Mouse (Mus musculus) stomach, embryonic 14.5 days (tissue): Measurements from ENCODE around the gene Gm48552. TPM values are rescaled to one million over a fixed set of nuclear protein-coding genes. Genes with fewer than 3 reads are reported as not detected.

Experiments
- ATAC-seq: fragments of 200-750 bp; cut with Nextera tagmentation; 2 replicates; pipeline ENCODE4 v1.8.0; 2017; ENCODE audit warnings: low read depth, moderate TSS enrichment; ENCODE audit not compliant: insufficient number of reproducible peaks, insufficient read depth, low FRiP score
- H3K27ac ChIP-seq: fragments of 300-500 bp; sonication (generic); 2 replicates; pipeline ENCODE4 v1.5.1; 2014; ENCODE audit warnings: mild to moderate bottlenecking, low read length, moderate library complexity, mixed read lengths
- H3K27me3 ChIP-seq: fragments of 300-500 bp; sonication (generic); 2 replicates; pipeline ENCODE4 v1.6.1; 2014; ENCODE audit warnings: low read length, control low read depth, mixed read lengths; ENCODE audit not compliant: control insufficient read depth, insufficient read depth
- H3K36me3 ChIP-seq: fragments of 300-500 bp; sonication (generic); 2 replicates; pipeline ENCODE4 v1.6.1; 2014; ENCODE audit warnings: mild to moderate bottlenecking, control low read depth, low read length, moderate library complexity, mixed read lengths; ENCODE audit not compliant: control insufficient read depth, insufficient read depth
- H3K4me1 ChIP-seq: fragments of 300-500 bp; sonication (generic); 2 replicates; pipeline ENCODE4 v1.6.1; 2014; ENCODE audit warnings: low read length, control low read depth, mixed read lengths; ENCODE audit not compliant: control insufficient read depth, insufficient read depth
- H3K4me2 ChIP-seq: fragments of 300-500 bp; sonication (generic); replicated peaks from 2 replicates; pipeline ENCODE4 v1.6.1; 2014; ENCODE audit warnings: low read depth, low read length, control low read depth
- H3K4me3 ChIP-seq: fragments of 300-500 bp; sonication (generic); 2 replicates; pipeline ENCODE4 v1.5.1; 2014; ENCODE audit warnings: low read depth, low read length, control low read depth
- H3K9ac ChIP-seq: fragments of 300-500 bp; sonication (generic); replicated peaks from 2 replicates; pipeline ENCODE4 v1.6.1; 2014; ENCODE audit warnings: low read depth, mild to moderate bottlenecking, control low read depth, low read length, moderate library complexity, mixed read lengths
- H3K9me3 ChIP-seq: fragments of 300-500 bp; sonication (generic); 2 replicates; pipeline ENCODE4 v1.6.1; 2016; ENCODE audit warnings: low read depth, low read length, control low read depth; ENCODE audit not compliant: control insufficient read depth
- WGBS: fragments of 180-500 bp; shearing (Covaris S2); extraction: QIAGEN DNeasy Blood & Tissue Kit; methylation state at CpG from one replicate; pipeline ENCODE4 v1.1.7; 2014; 5-methylcytosine and 5-hydroxymethylcytosine counted together
- polyA plus RNA-seq: library from polyadenylated mRNA; unstranded; fragments of >200 nt; fragmentation: Nextera tagmentation; extraction: Ambion mirVana; gene quantifications from 2 replicates; pipeline ENCODE4 v1.2.1, GENCODE M21; 2014

The Gm48552 gene
- 1.0 and 1.1 TPM in 2 replicates for polyA plus RNA-seq

GRCm38 (mm10) chr10:81388505-81389055 is at the start of gene Gm48552:
Gene Gm48552, plus strand, starts transcription at chr10:81389005.
- ATAC-seq = no peak
- H3K9ac ChIP-seq = no peak within 1 kb of the TSS
- no peak within 1 kb of the TSS for H3K27ac ChIP-seq
- no peak within 1 kb of the TSS for H3K4me3 ChIP-seq
- H3K9me3 ChIP-seq = no peaks in the 10 kb centered on the region
- peaks cover 26% of the 10 kb centered on the region for H3K4me1 ChIP-seq
- 50% methylated on average over 5 of the region's 5 CpGs for WGBS
- no peaks in the 10 kb centered on the region for H3K27me3 ChIP-seq
- H3K36me3 ChIP-seq = peaks cover 25% of the 10 kb centered on the region
- H3K4me2 ChIP-seq = no peak within 1 kb of the TSS

- no peaks in the 10 kb centered on the region; the same call in 1 of the 2 replicates for H3K36me3 ChIP-seq
- H3K4me2 ChIP-seq = no peak overlapping the region
- H3K27me3 ChIP-seq = peaks cover 26% of the 10 kb centered on the region
- H3K27ac ChIP-seq = no peak overlapping the region
- 40% methylated on average over 17 of the region's 17 CpGs for WGBS
- no peak overlapping the region for H3K9ac ChIP-seq
- no peak overlapping the region for H3K4me3 ChIP-seq
- H3K9me3 ChIP-seq = no peaks in the 10 kb centered on the region
- ATAC-seq = no peak; the same call in 1 of the 2 replicates
- H3K4me1 ChIP-seq = peaks cover 11% of the 10 kb centered on the region; the same call in 1 of the 2 replicates
Measured at GRCm38 (mm10) chr10:81340551-81341332, 48.1 kb upstream of the Gm48552 start.

GRCm38 (mm10) chr10:81341333-81341949 is 47.4 kb upstream of the Gm48552 start:
- Histone ChIP-seq H3K4me1 (0 out of 2 replicates have a peak, but pooled peaks cover 7% of the 10 kb centered on the region), H3K27me3 (peaks cover 26% of the 10 kb centered on the region), H3K9ac (no peak overlapping the region), H3K9me3 (no peaks in the 10 kb centered on the region), H3K4me2 (no peak overlapping the region), H3K4me3 (no peak overlapping the region), H3K27ac (no peak overlapping the region), H3K36me3 (no peaks in the 10 kb centered on the region; the same call in 1 of the 2 replicates)
- 34% methylated on average over 16 of the region's 16 CpGs for WGBS
- ATAC-seq = no peak; the same call in 1 of the 2 replicates

GRCm38 (mm10) chr10:81342686-81343505 is 45.9 kb upstream of the Gm48552 start, which contains the start of gene Gipc3:
Gene Gipc3, minus strand, starts transcription at chr10:81343266.
- peaks cover 11% of the 10 kb centered on the region for H3K4me1 ChIP-seq
- ATAC-seq = no peak

GRCm38 (mm10) chr10:81344421-81345161 is 44.2 kb upstream of the Gm48552 start:
- Histone ChIP-seq H3K4me1 (peaks cover 21% of the 10 kb centered on the region), H3K4me3 (no peak overlapping the region), H3K27ac (no peak overlapping the region), H3K9ac (no peak overlapping the region), H3K36me3 (no peaks in the 10 kb centered on the region; the same call in 1 of the 2 replicates), H3K4me2 (no peak overlapping the region), H3K27me3 (peaks cover 24% of the 10 kb centered on the region), H3K9me3 (no peaks in the 10 kb centered on the region)
- ATAC-seq = no peak
- 45% methylated on average over 8 of the region's 8 CpGs for WGBS

More at GRCm38 (mm10) chr10:81342686-81343505, 45.9 kb upstream of the Gm48552 start, which contains the start of gene Gipc3:
- H3K27me3 ChIP-seq = peaks cover 26% of the 10 kb centered on the region
- H3K36me3 ChIP-seq = no peaks in the 10 kb centered on the region; the same call in 1 of the 2 replicates
- peak within 1 kb of the TSS; percentile 25; the same call in 1 of the 2 replicates for H3K9ac ChIP-seq
- 4% methylated on average over 60 of the region's 67 CpGs for WGBS
- no peaks in the 10 kb centered on the region for H3K9me3 ChIP-seq
- peak within 1 kb of the TSS; percentile 85 for H3K4me2 ChIP-seq
- H3K4me3 ChIP-seq = peak within 1 kb of the TSS; percentile 40
- no peak within 1 kb of the TSS for H3K27ac ChIP-seq

GRCm38 (mm10) chr10:81345162-81345534 is 43.7 kb upstream of the Gm48552 start:
- 78% methylated on average over 4 of the region's 4 CpGs for WGBS
- H3K9ac ChIP-seq = no peak overlapping the region
- ATAC-seq = no peak
- H3K4me1 ChIP-seq = peaks cover 23% of the 10 kb centered on the region
- H3K9me3 ChIP-seq = no peaks in the 10 kb centered on the region
- H3K4me3 ChIP-seq = no peak overlapping the region
- H3K27ac ChIP-seq = no peak overlapping the region
- peaks cover 24% of the 10 kb centered on the region for H3K27me3 ChIP-seq
- no peaks in the 10 kb centered on the region; the same call in 1 of the 2 replicates for H3K36me3 ChIP-seq
- no peak overlapping the region for H3K4me2 ChIP-seq

- peaks cover 21% of the 10 kb centered on the region for H3K27me3 ChIP-seq
- peak overlapping the region; percentile 18; the same call in 1 of the 2 replicates for H3K9ac ChIP-seq
- H3K4me1 ChIP-seq = peaks cover 19% of the 10 kb centered on the region
- WGBS = 10% methylated on average over 55 of the region's 55 CpGs
- H3K4me2 ChIP-seq = peak overlapping the region; percentile 45
- H3K9me3 ChIP-seq = no peaks in the 10 kb centered on the region
- H3K27ac ChIP-seq = peak overlapping the region; percentile 4; the same call in 1 of the 2 replicates
- no peaks in the 10 kb centered on the region; the same call in 1 of the 2 replicates for H3K36me3 ChIP-seq
- H3K4me3 ChIP-seq = peak overlapping the region; percentile 17
- peak; percentile 11; the same call in 1 of the 2 replicates for ATAC-seq
Measured at GRCm38 (mm10) chr10:81346453-81347067, 42.2 kb upstream of the Gm48552 start.
